Mouse (Mus musculus) WW6 (cell line): ENCODE results near the gene Pdc.
"Not testable (repeated sequence)": the region's sequence is repeated elsewhere in the genome, so short reads cannot be mapped to it uniquely, and the experiment has no call there.

Experiments used
- DNase-seq: peaks from one replicate; pipeline ENCODE4 v3.0.0-alpha.2; 2013; ENCODE audit warnings: low read depth, low spot score

The Pdc gene

DNA sequence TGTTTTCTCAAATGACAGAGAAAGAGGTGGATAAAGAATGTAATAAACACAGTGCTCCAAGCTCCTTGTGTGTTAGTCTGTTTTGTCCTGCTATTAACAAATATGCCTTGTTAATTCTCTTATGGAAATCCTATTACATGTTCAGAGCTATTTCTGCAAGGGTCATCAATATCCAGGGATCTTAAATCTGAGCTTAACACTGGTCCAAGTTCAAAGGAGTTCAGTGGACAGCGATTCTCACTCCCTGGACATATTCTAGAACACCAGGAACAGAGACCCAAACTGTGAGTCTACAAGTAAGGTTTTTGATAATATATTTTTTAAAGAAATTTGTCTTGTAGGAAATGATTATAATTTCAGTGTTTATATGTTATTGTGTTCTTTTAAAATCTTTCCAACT is at the start of gene Pdc:
Gene Pdc (plus strand): TSS at position 213 of the 400 bp plus-strand sequence.
- no peak for DNase-seq

DNA sequence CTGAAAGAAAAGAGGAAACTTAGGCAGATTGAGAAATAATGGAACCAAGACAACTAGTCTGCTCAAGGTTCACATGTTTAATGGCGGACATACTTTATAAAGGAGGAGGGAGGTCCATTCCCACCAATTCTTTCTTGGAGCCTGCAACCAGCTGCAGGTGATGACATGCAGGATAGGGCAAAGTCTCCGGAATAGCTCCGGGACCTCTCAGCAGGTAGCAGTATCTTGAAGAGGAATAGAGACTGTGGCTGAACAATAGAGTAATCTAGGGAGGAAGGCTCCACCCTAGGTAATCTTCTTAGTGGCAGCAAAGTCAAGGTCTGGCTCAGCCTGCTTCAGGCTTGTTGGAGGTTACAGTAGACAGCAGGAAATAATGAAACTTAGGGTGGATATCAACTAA is 25.2 kb upstream of the Pdc start:
- not testable (repeated sequence) for DNase-seq

- DNase-seq: no peak
Observed at GRCm38 (mm10) chr1:150307599-150307998, 11.6 kb upstream of the Pdc start.

DNA sequence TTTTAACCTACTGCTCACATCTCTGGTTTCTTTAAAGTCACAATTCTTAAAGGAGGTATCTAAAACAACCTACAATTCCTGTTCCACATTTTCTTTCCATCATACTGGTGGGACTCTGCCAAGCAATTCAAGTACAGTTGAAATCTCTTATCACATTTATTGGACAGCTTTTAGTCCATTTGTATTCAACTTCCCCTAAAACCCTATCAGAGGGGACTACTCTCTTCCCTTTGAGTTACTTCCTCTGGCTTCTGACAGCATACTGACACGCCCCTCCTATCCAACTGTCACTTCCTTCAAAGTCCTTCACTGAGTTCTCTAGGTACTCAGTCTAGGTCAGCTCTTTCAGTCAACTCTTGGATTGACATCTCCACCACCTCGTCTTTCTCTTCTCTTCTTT is 15.9 kb downstream of the Pdc start:
- no peak for DNase-seq

DNA sequence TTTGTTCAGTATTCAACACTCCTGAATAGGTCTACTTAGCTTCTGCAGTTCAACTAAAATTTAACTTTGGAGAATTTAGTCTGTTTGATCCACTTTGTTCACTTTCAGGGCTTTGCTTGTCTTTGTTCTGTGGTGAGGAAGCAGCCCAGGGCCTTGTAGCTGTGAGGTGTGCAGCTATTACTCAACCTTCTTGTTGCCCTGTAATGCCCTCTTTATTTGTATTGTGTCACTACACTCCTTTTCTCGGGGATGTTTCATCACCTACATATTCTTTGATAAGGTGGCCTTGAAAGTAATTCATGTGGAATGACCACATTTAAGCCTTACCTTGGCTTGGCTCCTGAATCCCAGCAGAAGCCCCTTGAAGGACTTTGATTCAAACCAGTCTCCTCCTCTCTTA is 41.6 kb downstream of the Pdc start:
- no peak for DNase-seq

GRCm38 (mm10) chr1:150372895-150373294 is 53.7 kb downstream of the Pdc start:
- no peak for DNase-seq

- no peak for DNase-seq
Observed at GRCm38 (mm10) chr1:150374247-150374646, 55.0 kb downstream of the Pdc start.
